Mouse (Mus musculus): ENCODE data around the gene Olfr690.
"Not testable (repeated sequence)": the region's sequence is repeated elsewhere in the genome, so short reads cannot be mapped to it uniquely, and the experiment has no call there.

DNA sequence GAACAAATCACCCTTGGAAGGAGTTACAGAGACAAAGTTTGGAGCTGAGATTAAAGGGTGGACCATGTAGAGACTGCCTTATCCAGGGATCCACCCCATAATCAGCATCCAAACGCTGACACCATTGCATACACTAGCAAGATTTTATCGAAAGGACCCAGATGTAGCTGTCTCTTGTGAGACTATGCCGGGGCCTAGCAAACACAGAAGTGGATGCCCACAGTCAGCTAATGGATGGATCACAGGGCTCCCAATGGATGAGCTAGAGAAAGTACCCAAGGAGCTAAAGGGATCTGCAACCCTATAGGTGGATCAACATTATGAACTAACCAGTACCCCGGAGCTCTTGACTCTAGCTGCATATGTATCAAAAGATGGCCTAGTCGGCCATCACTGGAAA, 22.2 kb upstream of the Olfr690 start:
- TF ChIP-seq FLI1 (IDR thresholded peaks at IDR 0.05; ENCODE audit: low read length); GATA1 (IDR thresholded peaks at IDR 0.05; ENCODE audit: borderline replicate concordance, low read length): not testable (repeated sequence)
